Mouse (Mus musculus): ENCODE measurements around the gene Ms4a14.
"Not testable (repeated sequence)": the region's sequence is repeated elsewhere in the genome, so short reads cannot be mapped to it uniquely, and the experiment has no call there.

Ms4a14 gene

DNA sequence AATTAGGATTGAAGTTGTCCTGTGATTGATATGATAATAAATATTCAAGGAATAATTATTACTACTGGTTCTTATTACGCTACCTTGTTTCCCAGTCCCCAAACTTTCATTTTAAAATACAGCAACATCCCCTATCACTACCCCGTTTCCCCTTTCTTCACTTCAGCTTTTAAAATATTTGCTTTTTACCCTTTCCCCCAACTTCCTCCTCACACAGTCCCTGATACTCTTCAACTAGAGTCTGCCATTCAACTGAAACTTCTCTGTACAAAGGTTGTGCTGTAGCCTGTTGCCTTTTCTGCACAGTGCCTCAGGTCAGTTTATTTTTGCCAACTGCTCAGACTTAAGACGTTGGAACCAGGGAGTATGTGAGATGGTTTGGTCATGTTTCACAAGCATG is 50.7 kb downstream of the Ms4a14 start:
- no peak for DNase-seq (ENCODE audit: extremely low spot score)

DNA sequence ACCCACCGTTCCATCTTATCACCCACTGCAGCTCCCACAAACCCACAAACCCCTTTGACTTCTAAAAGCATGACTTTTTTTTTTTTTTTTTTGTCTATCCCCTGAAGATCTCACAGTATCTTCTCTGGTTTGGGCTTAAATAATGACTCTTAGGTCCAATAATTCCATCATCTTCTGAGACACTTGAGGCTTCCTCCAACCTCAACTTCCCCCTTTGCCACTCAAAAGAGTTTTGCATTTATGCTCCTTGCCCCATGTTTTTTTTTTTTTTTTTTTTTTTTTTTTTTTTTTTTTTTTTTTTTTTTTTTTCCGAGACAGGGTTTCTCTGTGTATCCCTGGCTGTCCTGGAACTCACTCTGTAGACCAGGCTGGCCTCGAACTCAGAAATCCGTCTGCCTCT is 51.3 kb downstream of the Ms4a14 start:
- DNase-seq (ENCODE audit: extremely low spot score), result not testable (repeated sequence)

DNA sequence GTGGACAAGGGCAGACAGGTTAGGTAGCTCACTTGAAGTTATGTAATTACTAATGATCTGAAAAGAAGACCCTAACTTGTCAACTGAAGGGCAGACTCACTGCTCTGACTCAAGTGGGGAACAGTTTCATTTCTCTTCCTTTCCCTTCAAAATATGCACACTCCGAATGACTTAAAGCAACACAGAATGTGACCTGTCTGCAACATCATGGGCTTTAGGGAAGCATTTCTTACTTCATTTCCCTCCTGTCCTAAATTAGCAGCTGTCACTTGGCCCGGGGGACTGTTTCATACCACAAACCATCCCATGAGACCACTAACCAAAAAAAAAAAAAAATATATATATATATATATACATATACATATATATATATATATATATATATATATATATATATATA is 52.7 kb downstream of the Ms4a14 start:
- DNase-seq (ENCODE audit: extremely low spot score), result no peak

Measured in embryo, embryonic 9.5 days (tissue).